Mouse (Mus musculus): ENCODE results near the gene Tulp1. TPM values are rescaled to one million over a fixed set of nuclear protein-coding genes. Genes with fewer than 3 reads are reported as not detected.
"Not testable (repeated sequence)": the region's sequence is repeated elsewhere in the genome, so short reads cannot be mapped to it uniquely, and the experiment has no call there.

The Tulp1 gene
- total RNA-seq (2015) = not detected in 2 replicates
- total RNA-seq (2017) = not detected in 2 replicates

- ATAC-seq (replicated peaks; ENCODE audit: poor library complexity) = no peak
These were observed at the start of gene Tulp1 for GRCm38 (mm10) chr17:28365122-28365521. Tulp1 (minus strand) TSS chr17:28365222.

GRCm38 (mm10) chr17:28411381-28411960, 46.4 kb upstream of the Tulp1 start:
- no peak for ATAC-seq (replicated peaks; ENCODE audit: poor library complexity)

GRCm38 (mm10) chr17:28410731-28411130, 45.7 kb upstream of the Tulp1 start:
- ATAC-seq (replicated peaks; ENCODE audit: poor library complexity) = no peak

DNA sequence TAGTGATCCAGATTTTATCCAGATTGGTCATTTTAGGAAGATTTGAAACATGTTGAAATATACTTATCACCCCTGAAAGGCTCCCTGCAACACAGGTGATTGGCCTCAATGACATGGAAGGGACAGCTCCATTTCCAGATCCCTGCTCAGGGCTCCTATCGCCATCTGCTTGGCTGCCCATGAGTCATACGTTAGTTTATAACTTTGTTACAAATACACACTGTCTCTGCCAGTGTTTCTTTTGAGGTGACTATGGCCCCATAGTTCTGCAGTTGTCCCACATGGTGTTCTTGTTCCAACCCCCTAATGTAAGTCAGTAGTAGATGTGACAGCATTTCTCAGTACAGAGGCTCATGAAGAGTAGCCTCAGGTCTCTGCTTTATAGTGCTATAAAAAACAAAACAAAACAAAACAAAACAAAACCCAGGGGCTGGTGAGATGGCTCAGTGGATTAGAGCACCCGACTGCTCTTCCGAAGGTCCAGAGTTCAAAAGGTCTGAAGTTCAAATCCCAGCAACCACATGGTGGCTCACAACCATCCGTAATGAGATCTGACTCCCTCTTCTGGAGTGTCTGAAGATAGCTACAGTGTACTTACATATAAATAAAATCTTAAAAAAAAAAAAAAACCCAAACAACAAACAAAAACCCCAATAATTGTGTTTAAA, 43.4 kb upstream of the Tulp1 start:
- no peak for ATAC-seq (replicated peaks; ENCODE audit: poor library complexity)

- ATAC-seq (replicated peaks; ENCODE audit: poor library complexity) = peak; percentile 98
These were observed 42.6 kb upstream of the Tulp1 start for GRCm38 (mm10) chr17:28407418-28408250.

DNA sequence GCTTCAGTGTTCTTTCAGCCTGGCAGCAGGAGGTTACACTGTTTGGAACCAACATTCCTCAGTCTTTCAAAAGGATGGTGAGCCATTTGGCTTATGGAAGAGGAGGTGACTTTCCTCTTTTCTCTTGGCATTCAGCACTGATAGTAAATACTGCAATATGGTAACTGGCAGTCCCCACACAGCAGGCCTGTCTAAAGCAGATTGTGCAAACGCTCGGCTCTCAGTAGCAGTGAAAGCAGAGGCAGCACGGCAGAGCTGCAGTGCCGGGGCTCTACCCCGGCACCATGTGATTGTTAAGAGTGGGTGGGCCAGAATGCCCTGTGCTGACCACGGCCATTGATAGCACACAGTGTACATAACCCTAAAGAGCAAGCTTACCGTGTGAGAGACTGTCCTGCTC, 41.4 kb upstream of the Tulp1 start:
- no peak for ATAC-seq (replicated peaks; ENCODE audit: poor library complexity)

GRCm38 (mm10) chr17:28404745-28405144, 39.7 kb upstream of the Tulp1 start:
- ATAC-seq (replicated peaks; ENCODE audit: poor library complexity) = not testable (repeated sequence)

GRCm38 (mm10) chr17:28404301-28404700, 39.3 kb upstream of the Tulp1 start:
- ATAC-seq (replicated peaks; ENCODE audit: poor library complexity) = no peak

GRCm38 (mm10) chr17:28394994-28395393, 30.0 kb upstream of the Tulp1 start:
- ATAC-seq (replicated peaks; ENCODE audit: poor library complexity) = no peak

GRCm38 (mm10) chr17:28394051-28394765, 29.2 kb upstream of the Tulp1 start:
- ATAC-seq (replicated peaks; ENCODE audit: poor library complexity) = no peak

DNA sequence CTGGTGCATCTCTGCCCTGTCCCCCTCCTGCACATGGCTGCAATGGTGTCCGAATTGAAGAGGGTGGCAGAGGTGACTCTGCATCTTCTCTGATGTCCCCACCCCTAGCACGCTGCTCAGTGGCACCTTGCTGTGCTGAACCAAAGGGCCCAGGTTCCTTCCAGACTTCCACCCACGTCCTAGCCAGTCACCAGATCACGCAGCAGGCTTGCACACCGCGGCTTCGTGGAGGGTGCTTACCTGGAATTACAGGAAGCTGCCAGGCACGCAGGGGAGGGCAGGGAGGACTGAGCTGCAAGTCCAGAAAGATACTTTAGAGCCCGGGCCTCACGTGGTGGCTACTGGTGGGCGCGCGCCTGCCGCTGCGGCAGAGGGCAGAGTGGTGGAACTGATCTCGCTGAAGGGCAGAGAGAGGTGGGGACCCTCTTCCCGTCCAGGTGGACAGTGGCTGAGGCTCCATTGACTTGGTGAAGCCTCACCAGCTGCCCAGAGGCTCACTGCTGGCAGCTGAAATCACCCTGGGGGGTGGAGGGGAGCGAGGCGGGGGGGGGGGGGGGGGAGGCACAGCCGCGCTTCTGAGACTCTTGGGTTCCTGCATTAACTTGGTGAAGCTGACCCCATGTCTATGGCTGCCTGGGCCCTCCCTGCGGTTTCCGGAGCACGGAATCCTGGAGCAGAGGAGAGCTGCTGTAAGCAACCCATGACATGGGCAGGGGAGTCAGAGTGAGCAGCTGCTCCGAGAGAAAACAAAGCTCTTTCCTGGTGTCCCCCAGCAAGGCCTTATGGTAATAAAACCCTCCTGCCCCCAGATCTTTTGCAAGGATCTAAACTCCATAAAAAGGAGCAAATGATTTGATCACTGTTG, 26.8 kb upstream of the Tulp1 start:
- peak; percentile 39 for ATAC-seq (replicated peaks; ENCODE audit: poor library complexity)

GRCm38 (mm10) chr17:28388534-28388933, 23.5 kb upstream of the Tulp1 start:
- no peak for ATAC-seq (replicated peaks; ENCODE audit: poor library complexity)

DNA sequence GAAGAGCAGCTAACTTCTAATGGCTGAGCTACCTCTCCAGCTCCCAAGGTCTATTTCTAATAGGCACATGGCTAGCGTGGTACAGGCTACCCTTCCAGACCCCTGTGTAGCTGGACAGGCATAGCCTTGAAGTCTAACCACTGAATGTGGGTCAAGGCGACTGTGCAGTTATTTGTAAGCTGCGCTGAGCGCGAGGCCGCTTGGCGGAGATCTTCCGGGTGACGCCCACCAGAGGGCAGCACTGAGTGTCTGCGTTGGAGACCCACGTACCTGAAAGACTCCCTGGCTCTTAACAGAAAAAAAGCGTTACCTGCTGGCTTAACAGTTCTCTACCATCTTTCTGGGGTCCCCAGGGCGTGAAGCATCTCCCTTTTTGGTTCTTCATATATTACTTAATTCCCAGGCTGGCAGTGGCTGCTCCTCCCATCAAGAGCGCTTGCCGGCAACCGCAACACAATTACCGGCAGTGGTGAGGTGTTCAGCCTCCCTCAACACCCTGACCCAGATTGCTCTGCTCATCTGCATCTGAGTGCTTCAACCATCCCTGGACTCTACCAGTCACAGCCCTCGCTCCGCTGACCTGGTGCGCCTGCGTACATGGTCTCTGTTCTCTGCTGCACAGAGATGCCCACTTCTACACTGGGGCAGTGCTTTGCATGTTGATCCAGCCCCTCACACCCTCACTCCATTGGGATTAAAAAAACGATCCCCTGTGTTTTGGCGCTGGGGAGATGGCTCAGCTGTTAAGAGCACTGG, 21.3 kb upstream of the Tulp1 start:
- ATAC-seq (replicated peaks; ENCODE audit: poor library complexity) = peak; percentile 88

- ATAC-seq (replicated peaks; ENCODE audit: poor library complexity) = no peak
These were observed 19.3 kb upstream of the Tulp1 start for GRCm38 (mm10) chr17:28384298-28384697.

DNA sequence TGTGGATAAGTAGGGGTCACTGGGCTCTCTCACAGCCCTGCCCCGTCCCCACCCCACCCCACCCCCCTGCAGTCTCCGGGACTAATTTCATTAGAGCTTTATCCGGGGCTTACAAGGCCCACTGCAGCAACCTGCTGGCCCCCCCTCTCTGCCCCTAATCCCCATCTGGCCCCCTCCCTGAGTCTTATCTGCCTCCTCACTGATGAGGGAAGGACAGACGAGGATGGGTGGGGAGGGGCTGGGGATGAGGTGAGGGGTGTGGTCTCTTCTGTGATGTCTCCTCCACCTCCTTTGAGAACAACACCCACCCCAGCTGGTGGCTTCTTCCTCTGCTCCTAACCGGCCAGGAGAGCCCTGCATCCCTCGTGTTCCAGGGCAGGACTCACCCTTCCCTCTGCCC, 15.2 kb upstream of the Tulp1 start:
- ATAC-seq (replicated peaks; ENCODE audit: poor library complexity) = no peak

- peak; percentile 54 for ATAC-seq (replicated peaks; ENCODE audit: poor library complexity)
These were observed 10.6 kb upstream of the Tulp1 start for GRCm38 (mm10) chr17:28375592-28376061.

GRCm38 (mm10) chr17:28374494-28374893, 9.5 kb upstream of the Tulp1 start:
- no peak for ATAC-seq (replicated peaks; ENCODE audit: poor library complexity)

GRCm38 (mm10) chr17:28373821-28374220, 8.8 kb upstream of the Tulp1 start:
- peak; percentile 94 for ATAC-seq (replicated peaks; ENCODE audit: poor library complexity)

GRCm38 (mm10) chr17:28371941-28372340, 6.9 kb upstream of the Tulp1 start:
- no peak for ATAC-seq (replicated peaks; ENCODE audit: poor library complexity)

All from megakaryocyte progenitor cell, adult 5-6 weeks (primary cell).